Mouse (Mus musculus) kidney, adult 2 months (tissue): ENCODE data around the gene Atp6v1c2. TPM values are rescaled to one million over a fixed set of nuclear protein-coding genes. Genes with fewer than 3 reads are reported as not detected.

Source experiments
- DNase-seq: peaks from one replicate; pipeline ENCODE4 v3.0.0; 2021
- H3K27ac ChIP-seq: fragments of 200-500 bp; 2 replicates; pipeline ENCODE4 v1.5.1; 2012; ENCODE audit warnings: low read depth, low read length, control low read depth, inconsistent platforms; ENCODE audit not compliant: insufficient read depth
- H3K27me3 ChIP-seq: fragments of 200-500 bp; replicated peaks from 2 replicates; pipeline ENCODE4 v1.6.1; 2012; ENCODE audit warnings: mild to moderate bottlenecking, moderate library complexity, low read length, inconsistent platforms; ENCODE audit not compliant: control insufficient read depth, insufficient read depth
- H3K36me3 ChIP-seq: fragments of 200-500 bp; 2 replicates; pipeline ENCODE4 v1.6.1; 2012; ENCODE audit warnings: mild to moderate bottlenecking, moderate library complexity, low read length, inconsistent platforms; ENCODE audit not compliant: control insufficient read depth, insufficient read depth
- H3K4me1 ChIP-seq: fragments of 200-500 bp; 2 replicates; pipeline ENCODE4 v1.6.1; 2011; ENCODE audit warnings: low read length; ENCODE audit not compliant: control insufficient read depth, insufficient read depth
- H3K4me3 ChIP-seq: fragments of 200-500 bp; 2 replicates; pipeline ENCODE4 v1.5.1; 2011; ENCODE audit warnings: mild to moderate bottlenecking, low read depth, low read length, control low read depth; ENCODE audit not compliant: insufficient read depth
- CTCF ChIP-seq: fragments of 200-500 bp; conservative IDR thresholded peaks from 2 replicates; pipeline ENCODE4 v1.5.1; 2011; ENCODE audit warnings: low read depth, mild to moderate bottlenecking, control low read depth, low read length, moderate library complexity, mixed read lengths; ENCODE audit not compliant: insufficient read depth, insufficient read length
- POLR2A ChIP-seq: fragments of 200-500 bp; IDR thresholded peaks from one replicate; pipeline ENCODE4 v1.6.1; 2011; ENCODE audit warnings: low read depth, low read length, control low read depth
- WGBS: fragments of 180-500 bp; shearing (Covaris S2); methylation state at CpG from one replicate; pipeline ENCODE4 v1.1.7; 2018; 5-methylcytosine and 5-hydroxymethylcytosine counted together
- polyA plus RNA-seq: library from polyadenylated mRNA; depleted of rRNA; stranded (reverse); fragments of >200 nt; gene quantifications from 2 replicates; pipeline ENCODE4 v1.2.3, GENCODE M21; 2012

Gene Atp6v1c2
- polyA plus RNA-seq, 1 experiment: 39.9 TPM

DNA sequence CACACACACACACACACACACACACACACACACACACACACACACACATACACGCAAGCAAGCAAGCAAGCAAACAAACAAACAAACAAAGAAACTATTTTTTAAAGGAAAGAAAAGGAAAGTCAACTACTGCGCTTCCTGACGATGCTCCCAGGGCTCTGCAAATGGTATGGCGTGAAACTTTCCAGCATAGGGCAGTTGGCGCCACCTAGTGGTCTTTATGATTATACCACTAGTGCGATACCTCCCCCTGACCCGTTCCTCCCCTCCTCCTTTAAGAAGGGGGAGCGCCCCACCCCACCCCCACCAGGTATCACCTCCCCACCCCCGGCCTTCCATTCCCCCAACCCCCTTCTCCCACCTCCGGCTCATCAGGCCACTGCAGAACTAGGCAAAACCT lies 72.3 kb downstream of the Atp6v1c2 start:
- DNase-seq: peak; percentile 53
- Histone ChIP-seq H3K27me3 (no peaks in the 10 kb centered on the region), H3K4me1 (no peaks in the 10 kb centered on the region), H3K36me3 (no peaks in the 10 kb centered on the region), H3K27ac (no peak overlapping the region), H3K4me3 (no peak overlapping the region)
- TF ChIP-seq CTCF (peak; percentile 77), POLR2A (no peak)
- 5% methylated on average over 10 of the region's 10 CpGs for WGBS

DNA sequence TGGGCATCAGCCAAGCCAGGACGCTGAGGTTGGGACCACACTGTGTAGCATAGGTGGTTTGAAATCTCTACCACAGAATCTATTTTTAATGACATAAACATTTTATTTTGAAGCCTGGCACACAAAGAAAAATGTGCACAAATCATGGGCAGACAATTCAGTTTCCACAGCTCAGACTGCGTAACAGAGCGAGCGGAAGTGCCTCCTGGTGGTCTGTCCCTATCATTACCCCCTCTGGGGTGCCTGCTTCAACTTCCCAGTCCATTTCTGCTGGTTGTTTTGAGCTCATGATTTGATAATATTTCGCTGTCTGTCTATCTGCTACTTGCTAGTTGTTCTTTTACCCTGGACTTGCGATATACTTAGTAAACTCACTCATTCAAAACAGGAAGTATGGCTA lies 73.6 kb downstream of the Atp6v1c2 start:
- TF ChIP-seq CTCF (no peak), POLR2A (no peak)
- Histone ChIP-seq H3K27ac (no peak overlapping the region), H3K4me3 (no peak overlapping the region), H3K27me3 (no peaks in the 10 kb centered on the region), H3K4me1 (no peaks in the 10 kb centered on the region), H3K36me3 (no peaks in the 10 kb centered on the region)
- DNase-seq: no peak
- WGBS: 91% methylated on average over 6 of the region's 6 CpGs

DNA sequence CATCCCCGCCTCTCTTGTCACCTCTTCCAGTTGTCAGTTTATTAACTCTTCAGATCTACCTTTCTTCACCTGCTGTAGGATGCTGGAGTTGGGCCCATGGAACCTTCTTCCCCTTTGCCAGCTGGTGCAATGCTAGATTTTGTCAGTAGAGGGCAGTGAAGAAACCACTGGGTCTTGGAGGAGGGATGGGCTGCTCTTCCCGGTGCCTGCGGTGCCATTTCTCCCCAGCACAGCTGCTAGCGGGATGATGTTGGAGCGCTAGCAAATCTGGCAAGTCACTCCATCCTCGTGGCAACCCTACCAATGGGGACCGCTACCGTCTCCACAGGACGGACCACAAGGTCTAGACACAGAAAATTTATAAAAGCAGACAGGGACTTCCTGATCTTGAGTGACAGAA lies 76.1 kb downstream of the Atp6v1c2 start:
- DNase-seq: peak; percentile 59
- no peak for TF ChIP-seq POLR2A
- peak; percentile 77 for TF ChIP-seq CTCF
- H3K36me3 ChIP-seq: no peaks in the 10 kb centered on the region
- H3K27ac ChIP-seq: no peak overlapping the region
- H3K27me3 ChIP-seq: no peaks in the 10 kb centered on the region
- 14% methylated on average over 9 of the region's 9 CpGs for WGBS
- no peaks in the 10 kb centered on the region for H3K4me1 ChIP-seq
- no peak overlapping the region for H3K4me3 ChIP-seq

DNA sequence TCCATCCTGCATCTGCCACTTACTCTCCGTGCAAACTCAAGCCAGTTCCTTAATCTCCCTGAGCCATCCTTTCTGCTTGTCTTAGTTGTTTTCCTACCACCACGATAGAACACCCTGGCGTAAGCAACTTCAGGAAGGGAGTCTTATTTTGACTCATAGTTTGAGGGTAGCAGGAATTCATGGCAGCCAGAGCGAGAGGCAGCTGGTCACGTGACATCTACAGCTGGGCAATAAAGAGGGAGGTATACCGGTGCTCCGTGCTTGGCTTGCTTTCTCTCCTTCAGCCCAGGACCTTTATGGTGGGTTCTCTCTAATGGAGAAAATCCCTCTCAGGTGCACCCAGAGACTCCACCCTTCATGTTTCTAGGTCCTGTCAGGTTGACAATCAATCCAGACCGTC lies 78.2 kb downstream of the Atp6v1c2 start:
- H3K27me3 ChIP-seq: no peaks in the 10 kb centered on the region
- 44% methylated on average over 8 of the region's 8 CpGs for WGBS
- H3K4me1 ChIP-seq: no peaks in the 10 kb centered on the region
- H3K36me3 ChIP-seq: no peaks in the 10 kb centered on the region
- no peak overlapping the region for H3K27ac ChIP-seq
- TF ChIP-seq CTCF: no peak
- no peak for TF ChIP-seq POLR2A
- DNase-seq: no peak
- no peak overlapping the region for H3K4me3 ChIP-seq

DNA sequence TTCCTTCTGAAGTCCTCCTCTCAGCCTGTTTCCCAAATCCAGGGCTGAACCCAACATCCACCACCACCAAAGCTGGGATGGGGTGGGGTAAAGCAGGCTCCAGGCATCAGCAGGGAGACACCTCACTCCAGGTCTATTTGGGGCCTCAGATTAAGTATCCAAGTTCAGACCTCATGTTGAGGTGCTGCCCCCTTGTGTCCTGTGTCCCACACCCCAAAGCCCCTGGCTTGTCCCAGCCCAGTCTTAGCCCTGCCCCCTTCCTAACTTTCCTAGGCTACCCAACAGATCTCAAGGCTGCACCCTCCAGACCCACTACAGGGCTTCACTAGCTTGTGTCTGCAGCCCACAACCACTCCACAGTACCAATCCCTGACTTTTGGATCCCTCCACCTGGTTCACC lies 87.1 kb downstream of the Atp6v1c2 start:
- H3K4me1 ChIP-seq: no peaks in the 10 kb centered on the region
- no peaks in the 10 kb centered on the region for H3K27me3 ChIP-seq
- H3K36me3 ChIP-seq: no peaks in the 10 kb centered on the region
- DNase-seq: no peak
- TF ChIP-seq POLR2A (no peak), CTCF (no peak)
- no peak overlapping the region for H3K4me3 ChIP-seq
- no peak overlapping the region for H3K27ac ChIP-seq

DNA sequence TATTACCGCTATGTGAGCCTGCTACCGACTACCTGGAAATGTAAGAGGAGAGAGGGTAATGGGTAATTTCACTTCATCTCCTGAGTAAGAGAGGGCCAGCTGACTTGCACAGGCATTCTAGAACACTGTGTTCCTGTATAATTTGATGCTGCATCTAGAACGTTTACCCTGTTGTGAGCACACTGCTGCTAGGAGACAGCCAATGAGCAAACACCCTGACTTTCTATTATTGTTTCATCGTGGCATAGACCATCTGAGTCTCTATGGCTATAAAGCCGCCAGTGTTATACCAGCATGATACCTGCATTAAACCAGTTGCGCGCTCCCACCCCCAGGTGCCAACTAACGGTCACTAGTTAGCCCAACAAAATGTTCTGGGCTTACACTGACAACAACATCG lies 87.5 kb downstream of the Atp6v1c2 start:
- TF ChIP-seq CTCF (no peak), POLR2A (no peak)
- Histone ChIP-seq H3K4me3 (no peak overlapping the region), H3K27ac (no peak overlapping the region), H3K4me1 (no peaks in the 10 kb centered on the region), H3K27me3 (no peaks in the 10 kb centered on the region), H3K36me3 (no peaks in the 10 kb centered on the region)
- no peak for DNase-seq
- 95% methylated on average over 9 of the region's 9 CpGs for WGBS

DNA sequence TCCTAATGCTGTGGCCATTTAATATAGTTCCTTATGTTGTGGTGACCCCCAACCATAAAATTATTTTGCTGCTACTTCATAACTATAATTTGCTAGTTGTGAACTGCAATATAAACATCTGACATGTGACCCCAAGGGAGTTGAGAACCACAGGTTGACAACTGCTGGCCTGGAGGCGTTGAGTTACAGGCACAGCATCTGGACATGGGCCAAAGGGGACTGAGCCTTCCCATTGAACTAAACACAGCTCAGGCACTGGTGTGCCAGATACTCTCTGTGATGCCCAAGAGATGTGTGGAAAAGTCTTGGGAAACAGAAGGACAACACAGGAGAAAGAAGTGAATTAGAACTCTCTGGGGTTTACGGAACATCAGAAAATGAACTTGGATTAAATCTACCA lies 88.1 kb downstream of the Atp6v1c2 start:
- no peak overlapping the region for H3K4me3 ChIP-seq
- no peaks in the 10 kb centered on the region for H3K27me3 ChIP-seq
- no peaks in the 10 kb centered on the region for H3K36me3 ChIP-seq
- TF ChIP-seq POLR2A (no peak), CTCF (no peak)
- no peaks in the 10 kb centered on the region for H3K4me1 ChIP-seq
- 68% methylated on average over 2 of the region's 2 CpGs for WGBS
- H3K27ac ChIP-seq: no peak overlapping the region
- DNase-seq: no peak

DNA sequence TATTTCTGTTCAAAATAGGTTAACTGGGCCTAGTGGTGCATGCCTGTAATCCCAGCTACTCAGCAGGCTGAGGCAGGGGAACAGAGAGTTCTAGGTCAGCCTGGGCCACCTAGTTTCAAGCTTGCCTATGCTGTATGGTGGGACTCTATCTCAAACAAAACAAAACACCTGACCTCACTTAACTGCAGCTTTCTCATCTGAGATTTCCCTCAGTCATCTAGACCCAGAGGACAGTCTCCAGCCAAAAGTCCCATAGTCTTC lies 89.8 kb downstream of the Atp6v1c2 start:
- Histone ChIP-seq H3K4me1 (no peaks in the 10 kb centered on the region), H3K27me3 (no peaks in the 10 kb centered on the region), H3K4me3 (no peak overlapping the region), H3K36me3 (no peaks in the 10 kb centered on the region), H3K27ac (no peak overlapping the region)
- TF ChIP-seq CTCF: no peak
- TF ChIP-seq POLR2A: no peak
- DNase-seq: no peak
